Mouse (Mus musculus) stomach, postnatal 0 days (tissue): ENCODE measurements around the gene Tmem259.

Experiments used
- CTCF ChIP-seq: IDR thresholded peaks from 2 replicates; pipeline ENCODE4 v1.5.1; 2016; ENCODE audit warnings: antibody characterized with exemption, low read depth, mild to moderate bottlenecking, moderate library complexity
- EP300 ChIP-seq: optimal IDR thresholded peaks from 2 replicates; pipeline ENCODE3; 2016; ENCODE audit warnings: antibody characterized with exemption

DNA sequence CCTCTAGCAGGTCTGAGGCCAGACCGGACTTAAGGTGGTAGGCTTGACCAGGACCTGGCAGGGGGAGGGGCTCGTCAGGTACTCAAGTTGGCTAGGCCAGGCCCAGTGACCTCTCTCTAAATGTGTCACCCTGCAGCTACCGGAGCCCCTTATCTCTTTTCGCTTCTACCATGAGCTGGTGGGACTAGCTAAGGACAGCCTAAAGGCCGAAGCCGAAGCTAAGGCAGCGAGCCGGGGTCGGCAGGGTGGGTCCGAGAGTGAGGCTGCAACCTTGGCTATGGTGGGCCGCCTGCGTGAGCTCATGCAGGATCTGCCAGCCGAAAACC lies 44.4 kb upstream of the Tmem259 start:
- TF ChIP-seq CTCF (no peak), EP300 (no peak)
